Mouse (Mus musculus): ENCODE measurements around the gene Krtap19-3. TPM values are rescaled to one million over a fixed set of nuclear protein-coding genes. Genes with fewer than 3 reads are reported as not detected.

Krtap19-3 gene
- polyA plus RNA-seq, 1 experiment from 2014 or later: not detected

Other genes with a start within 250 kb of the Krtap19-3 start
- gene Krtap26-1, start 230.2 kb downstream of the Krtap19-3 start, polyA plus RNA-seq (2016; fragmentation: Nextera tagmentation; extraction: Ambion mirVana): not detected in 2 replicates
- gene Krtap27-1, start 206.4 kb downstream of the Krtap19-3 start, polyA plus RNA-seq (2016; fragmentation: Nextera tagmentation; extraction: Ambion mirVana): not detected in 2 replicates
- gene 2310061N02Rik, start 170.1 kb downstream of the Krtap19-3 start, polyA plus RNA-seq (2016; fragmentation: Nextera tagmentation; extraction: Ambion mirVana): not detected in 2 replicates
- gene Krtap13-1, start 149.2 kb downstream of the Krtap19-3 start, polyA plus RNA-seq (2016; fragmentation: Nextera tagmentation; extraction: Ambion mirVana): not detected in 2 replicates
- not detected in 2 replicates for gene Krtap13, start 126.4 kb downstream of the Krtap19-3 start, polyA plus RNA-seq (2016; fragmentation: Nextera tagmentation; extraction: Ambion mirVana)
- gene 2310034C09Rik, start 119.2 kb downstream of the Krtap19-3 start, polyA plus RNA-seq (2016; fragmentation: Nextera tagmentation; extraction: Ambion mirVana): not detected in 2 replicates
- not detected in 2 replicates for gene 2310057N15Rik, start 103.8 kb downstream of the Krtap19-3 start, polyA plus RNA-seq (2016; fragmentation: Nextera tagmentation; extraction: Ambion mirVana)
- not detected in 2 replicates for gene Gm5965, start 100.1 kb downstream of the Krtap19-3 start, polyA plus RNA-seq (2016; fragmentation: Nextera tagmentation; extraction: Ambion mirVana)
- gene Gm20741, start 65.8 kb downstream of the Krtap19-3 start, polyA plus RNA-seq (2016; fragmentation: Nextera tagmentation; extraction: Ambion mirVana): not detected in 2 replicates
- gene Krtap15, start 57.8 kb downstream of the Krtap19-3 start, polyA plus RNA-seq (2016; fragmentation: Nextera tagmentation; extraction: Ambion mirVana): not detected in 2 replicates
- not detected in 2 replicates for gene Krtap14, start 51.9 kb downstream of the Krtap19-3 start, polyA plus RNA-seq (2016; fragmentation: Nextera tagmentation; extraction: Ambion mirVana)
- gene Krtap19-1, start 8.6 kb downstream of the Krtap19-3 start, polyA plus RNA-seq (2016; fragmentation: Nextera tagmentation; extraction: Ambion mirVana): not detected in 2 replicates
- gene Krtap19-2, start 3.8 kb downstream of the Krtap19-3 start, polyA plus RNA-seq (2016; fragmentation: Nextera tagmentation; extraction: Ambion mirVana): not detected in 2 replicates
- gene Krtap19-4, start 7.1 kb upstream of the Krtap19-3 start, polyA plus RNA-seq (2016; fragmentation: Nextera tagmentation; extraction: Ambion mirVana): not detected in 2 replicates
- gene Krtap19-5, start 18.4 kb upstream of the Krtap19-3 start, polyA plus RNA-seq (2016; fragmentation: Nextera tagmentation; extraction: Ambion mirVana): not detected in 2 replicates
- not detected in 2 replicates for gene Krtap19-9b, start 54.2 kb upstream of the Krtap19-3 start, polyA plus RNA-seq (2016; fragmentation: Nextera tagmentation; extraction: Ambion mirVana)
- not detected in 2 replicates for gene Krtap16-3, start 84.8 kb upstream of the Krtap19-3 start, polyA plus RNA-seq (2016; fragmentation: Nextera tagmentation; extraction: Ambion mirVana)
- gene Krtap22-2, start 132.7 kb upstream of the Krtap19-3 start, polyA plus RNA-seq (2016; fragmentation: Nextera tagmentation; extraction: Ambion mirVana): not detected in 2 replicates
- gene Gm10229, start 137.2 kb upstream of the Krtap19-3 start, polyA plus RNA-seq (2016; fragmentation: Nextera tagmentation; extraction: Ambion mirVana): not detected in 2 replicates
- not detected in 2 replicates for gene Krtap6-1, start 153.7 kb upstream of the Krtap19-3 start, polyA plus RNA-seq (2016; fragmentation: Nextera tagmentation; extraction: Ambion mirVana)
- not detected in 2 replicates for gene Gm10228, start 163.4 kb upstream of the Krtap19-3 start, polyA plus RNA-seq (2016; fragmentation: Nextera tagmentation; extraction: Ambion mirVana)
- gene Krtap6-5, start 169.8 kb upstream of the Krtap19-3 start, polyA plus RNA-seq (2016; fragmentation: Nextera tagmentation; extraction: Ambion mirVana): not detected in 2 replicates
- gene 1110025L11Rik, start 186.0 kb upstream of the Krtap19-3 start, polyA plus RNA-seq (2016; fragmentation: Nextera tagmentation; extraction: Ambion mirVana): not detected in 2 replicates
- gene Krtap6-3, start 206.0 kb upstream of the Krtap19-3 start, polyA plus RNA-seq (2016; fragmentation: Nextera tagmentation; extraction: Ambion mirVana): not detected in 2 replicates

All from embryonic facial prominence, embryonic 12.5 days (tissue).